Mouse (Mus musculus): ENCODE measurements around the gene Fam19a1.
"Not testable (repeated sequence)": the region's sequence is repeated elsewhere in the genome, so short reads cannot be mapped to it uniquely, and the experiment has no call there.

Fam19a1 gene

GRCm38 (mm10) chr6:96112854-96113253 lies at the start of gene Fam19a1:
Gene Fam19a1, plus strand, starts transcription at chr6:96113154.
- in situ Hi-C loops (cut with MboI, MseI): no loop called here

GRCm38 (mm10) chr6:96071080-96071479 lies 41.9 kb upstream of the Fam19a1 start:
- in situ Hi-C loops (cut with MboI, MseI): no loop called here

- in situ Hi-C loops (cut with MboI, MseI): no loop called here
Measured at GRCm38 (mm10) chr6:96071567-96071966, 41.4 kb upstream of the Fam19a1 start.

- in situ Hi-C loops (cut with MboI, MseI): no loop called here
Measured at GRCm38 (mm10) chr6:96089961-96090360, 23.0 kb upstream of the Fam19a1 start.

- in situ Hi-C loops (cut with MboI, MseI): no loop called here
Measured at GRCm38 (mm10) chr6:96093716-96094115, 19.2 kb upstream of the Fam19a1 start.

- in situ Hi-C loops (cut with MboI, MseI): no loop called here
Measured at GRCm38 (mm10) chr6:96098225-96098624, 14.7 kb upstream of the Fam19a1 start.

- in situ Hi-C loops (cut with MboI, MseI): no loop called here
Measured at GRCm38 (mm10) chr6:96111656-96112055, 1.3 kb upstream of the Fam19a1 start.

GRCm38 (mm10) chr6:96114151-96114550 lies 1.2 kb downstream of the Fam19a1 start:
- in situ Hi-C loops (cut with MboI, MseI): no loop called here

- in situ Hi-C loops (cut with MboI, MseI): no loop called here
Measured at GRCm38 (mm10) chr6:96116148-96116533, 3.2 kb downstream of the Fam19a1 start.

- in situ Hi-C loops (cut with MboI, MseI): no loop called here
Measured at GRCm38 (mm10) chr6:96116534-96117272, 3.7 kb downstream of the Fam19a1 start.

- in situ Hi-C loops (cut with MboI, MseI): no loop called here
Measured at GRCm38 (mm10) chr6:96143326-96143725, 30.4 kb downstream of the Fam19a1 start.

- in situ Hi-C loops (cut with MboI, MseI): no loop called here
Measured at GRCm38 (mm10) chr6:96165403-96165802, 52.4 kb downstream of the Fam19a1 start.

- in situ Hi-C loops (cut with MboI, MseI): no loop called here
Measured at GRCm38 (mm10) chr6:96165818-96166379, 52.9 kb downstream of the Fam19a1 start, which contains the start of gene 1700123L14Rik. Gene 1700123L14Rik, minus strand, starts transcription at chr6:96166243.

GRCm38 (mm10) chr6:96167031-96167430 lies 54.1 kb downstream of the Fam19a1 start:
- in situ Hi-C loops (cut with MboI, MseI): no loop called here

GRCm38 (mm10) chr6:96173681-96174080 lies 60.7 kb downstream of the Fam19a1 start:
- in situ Hi-C loops (cut with MboI, MseI): no loop called here

GRCm38 (mm10) chr6:96178530-96178929 lies 65.6 kb downstream of the Fam19a1 start:
- in situ Hi-C loops (cut with MboI, MseI): no loop called here

- in situ Hi-C loops (cut with MboI, MseI): no loop called here
Measured at GRCm38 (mm10) chr6:96183392-96183791, 70.4 kb downstream of the Fam19a1 start.

GRCm38 (mm10) chr6:96186517-96186916 lies 73.6 kb downstream of the Fam19a1 start:
- in situ Hi-C loops (cut with MboI, MseI): no loop called here

GRCm38 (mm10) chr6:96198991-96199390 lies 86.0 kb downstream of the Fam19a1 start:
- in situ Hi-C loops (cut with MboI, MseI): not testable (repeated sequence)

- in situ Hi-C loops (cut with MboI, MseI): no loop called here
Measured at GRCm38 (mm10) chr6:96205395-96205794, 92.4 kb downstream of the Fam19a1 start.

GRCm38 (mm10) chr6:96234806-96235205 lies 121.9 kb downstream of the Fam19a1 start:
- in situ Hi-C loops (cut with MboI, MseI): no loop called here

- in situ Hi-C loops (cut with MboI, MseI): no loop called here
Measured at GRCm38 (mm10) chr6:96244320-96244719, 131.4 kb downstream of the Fam19a1 start.

GRCm38 (mm10) chr6:96252001-96252400 lies 139.0 kb downstream of the Fam19a1 start:
- in situ Hi-C loops (cut with MboI, MseI): no loop called here

Measured in T-helper 2 cell (primary cell).